Mouse (Mus musculus): ENCODE results near the gene Prkn.
A peak's percentile ranks its signal among the peaks of the same experiment; 100 is the strongest.
"Not testable (repeated sequence)": the region's sequence is repeated elsewhere in the genome, so short reads cannot be mapped to it uniquely, and the experiment has no call there.

Prkn gene

DNA sequence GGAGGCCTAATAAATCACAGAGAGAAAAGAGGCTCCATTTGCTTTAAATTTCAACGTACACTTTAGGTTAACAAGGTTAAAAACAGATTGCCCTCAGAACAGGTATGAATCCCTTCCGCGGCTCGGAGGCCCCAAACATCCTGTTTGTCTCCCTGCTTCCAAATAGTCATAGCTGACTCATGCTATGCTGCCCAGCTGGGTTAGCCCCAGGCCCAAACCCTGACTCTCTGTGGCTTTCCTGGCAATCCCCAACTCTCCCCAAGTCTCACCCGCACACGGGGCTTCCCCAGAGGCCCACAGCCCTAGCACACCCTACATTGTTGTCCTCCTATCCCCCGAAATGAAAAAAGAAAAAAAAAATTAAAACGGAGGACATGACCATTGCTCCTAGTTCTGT is 1110.0 kb downstream of the Prkn start:
- DNase-seq, result no peak

DNA sequence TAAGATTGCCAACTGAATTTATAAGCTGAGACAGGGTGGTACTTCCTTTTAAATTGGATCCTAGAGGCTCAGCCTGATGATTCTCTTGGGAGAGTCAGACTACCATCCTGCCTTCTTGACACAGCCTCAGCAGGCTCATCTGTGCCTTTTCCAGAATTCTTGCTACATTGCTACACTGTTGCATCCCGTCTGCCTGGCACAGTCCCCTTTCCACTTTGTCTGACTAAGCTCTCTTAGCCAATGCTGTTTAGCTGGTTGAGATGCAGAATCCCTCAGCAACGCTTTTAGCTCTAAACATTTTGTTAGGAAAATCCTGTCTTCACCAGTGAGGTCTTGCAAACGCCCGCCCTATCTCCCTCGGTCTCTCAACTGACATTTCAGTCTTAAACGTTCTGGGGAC is 1115.1 kb downstream of the Prkn start:
- DNase-seq, result no peak

DNA sequence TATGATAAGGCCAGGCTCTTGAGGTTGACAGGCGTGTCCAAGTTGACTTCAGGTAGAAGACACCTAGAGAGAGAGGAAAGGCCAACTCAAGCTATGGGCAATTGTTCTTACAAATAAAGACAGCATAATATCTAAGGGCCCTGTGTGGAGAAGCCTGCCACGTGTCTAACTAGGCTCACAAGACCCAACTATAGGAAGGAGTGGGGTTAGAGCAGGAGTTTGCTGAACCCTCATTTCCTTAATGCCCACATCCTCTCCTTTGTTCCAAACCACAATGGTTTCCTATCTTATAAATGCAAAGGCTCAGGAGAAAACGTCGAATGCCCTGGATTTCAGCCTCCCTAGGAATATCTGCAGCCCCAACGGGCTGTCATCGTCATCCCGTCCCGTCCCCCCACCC is 1120.3 kb downstream of the Prkn start:
- DNase-seq, result no peak

DNA sequence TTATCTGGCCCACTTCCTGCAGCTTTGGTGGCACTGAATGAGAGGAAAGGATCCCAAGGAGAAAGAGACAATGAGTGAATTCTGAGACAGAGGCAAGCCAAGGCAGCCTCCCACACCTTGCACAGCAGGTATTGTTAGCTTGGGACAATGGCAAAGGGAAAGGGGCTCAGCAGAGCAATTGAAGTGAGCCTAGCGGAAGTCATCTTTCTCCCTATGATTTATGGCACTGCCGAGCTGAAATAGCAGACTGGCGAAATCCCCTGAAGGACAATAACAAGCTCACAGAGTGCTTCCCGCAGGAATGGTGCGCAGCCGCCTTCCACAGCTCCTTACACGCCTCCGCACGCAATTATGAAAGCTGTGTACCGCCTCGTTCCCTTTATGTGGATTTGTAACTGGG is 1122.6 kb downstream of the Prkn start:
- no peak for DNase-seq

DNA sequence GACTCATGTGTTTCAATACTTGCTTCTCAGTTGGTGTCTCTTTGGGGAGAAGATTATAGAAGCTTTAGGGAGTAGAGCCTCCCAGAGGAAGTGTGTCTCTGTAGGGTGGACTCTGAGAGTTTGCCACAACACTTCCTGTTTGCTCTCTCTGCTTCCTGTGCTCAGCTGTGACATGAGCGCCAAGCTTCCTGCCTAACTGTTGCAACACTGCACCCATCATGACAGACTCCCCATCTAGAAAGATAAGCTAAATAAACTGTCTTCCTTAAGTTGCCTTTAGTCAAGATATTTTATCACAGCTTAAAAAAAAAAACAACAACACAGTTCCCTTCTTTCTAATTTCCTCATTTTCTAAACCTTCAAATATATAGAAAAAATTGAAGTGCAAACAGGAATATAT is 1130.0 kb downstream of the Prkn start:
- DNase-seq, result no peak

DNA sequence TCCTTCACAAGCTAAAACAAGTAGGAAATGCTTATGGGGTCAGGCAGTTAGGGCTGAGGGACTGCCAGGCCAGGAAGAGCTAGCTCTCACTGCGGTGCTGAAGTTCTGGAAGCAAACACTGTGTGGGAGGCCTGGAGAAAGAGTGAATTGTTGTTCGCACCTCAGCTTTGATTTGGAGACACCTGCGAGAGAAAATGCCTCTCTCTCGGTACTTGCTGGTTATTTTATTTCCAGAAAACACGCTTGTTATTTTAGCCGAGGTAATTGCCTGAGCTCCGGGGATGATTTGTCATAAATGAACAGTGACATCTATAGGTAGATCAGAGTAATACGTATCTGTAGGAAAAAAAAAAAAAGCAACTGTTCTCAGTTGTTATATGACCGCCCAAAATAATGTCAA is 1132.4 kb downstream of the Prkn start:
- DNase-seq, result peak; percentile 35

DNA sequence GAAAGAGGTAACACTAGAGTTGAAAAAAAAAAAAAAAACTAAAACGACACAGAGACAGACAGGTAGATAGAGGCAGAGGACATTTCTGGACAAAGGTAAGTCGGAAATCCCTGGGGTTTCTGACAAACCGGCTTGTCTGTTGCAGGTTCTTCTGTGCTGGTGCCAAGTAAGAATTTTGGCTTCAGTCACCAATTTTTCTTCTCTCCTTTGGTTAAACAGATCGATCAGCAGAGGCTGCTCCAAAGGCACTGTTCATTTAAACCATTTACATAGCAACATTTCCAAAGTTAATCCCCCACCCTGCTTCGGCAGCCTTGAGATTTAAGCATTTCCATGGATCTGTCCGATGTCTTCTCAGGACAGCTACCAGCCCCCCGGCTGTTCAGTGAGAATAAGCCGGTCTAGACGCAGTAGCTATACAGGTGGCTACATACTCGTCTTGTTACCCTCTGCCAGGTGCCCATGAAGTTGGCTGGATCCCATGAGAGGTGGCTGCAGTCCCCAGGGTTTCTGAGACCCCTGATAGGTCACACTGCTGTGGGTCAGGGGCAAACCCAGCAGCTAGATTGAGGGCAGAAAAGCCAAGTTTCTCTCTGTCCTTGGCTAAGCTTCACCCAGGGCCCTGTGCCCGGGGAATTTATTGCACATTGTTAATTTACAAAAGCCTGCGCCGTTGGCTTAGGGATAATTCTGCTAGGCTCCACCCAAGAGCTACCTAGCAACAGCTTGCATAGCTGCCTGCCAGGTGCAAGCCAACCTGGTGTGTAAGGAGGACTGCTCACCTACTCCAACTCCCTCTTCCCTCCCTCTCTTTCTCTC is 1133.0 kb downstream of the Prkn start:
- DNase-seq, result peak; percentile 40

DNA sequence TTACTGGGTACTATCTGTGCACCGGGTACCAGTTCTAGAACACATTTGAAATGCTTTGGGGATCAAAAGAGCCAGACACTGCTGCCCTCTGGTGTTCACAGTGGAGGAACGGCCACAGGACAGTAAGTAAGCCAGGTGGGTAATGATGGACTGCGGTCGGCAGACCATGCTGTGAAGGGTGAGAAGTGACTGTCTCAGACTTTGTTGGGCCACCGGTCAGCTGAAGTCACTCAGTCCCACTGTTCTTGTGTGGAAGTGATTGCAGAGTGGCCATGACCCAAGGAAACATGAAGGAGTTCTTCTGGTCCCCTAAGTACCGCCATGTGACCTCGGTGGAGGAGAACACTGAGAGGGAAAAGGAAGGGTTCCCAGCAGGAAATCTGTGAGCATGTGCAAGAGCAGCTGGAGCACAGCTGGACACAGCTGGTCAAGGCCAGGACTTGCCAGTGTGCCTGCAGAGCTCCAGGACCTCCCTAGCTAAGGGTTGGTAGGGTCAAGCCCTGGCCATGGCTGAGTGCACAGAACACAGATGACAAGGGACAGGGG is 1135.0 kb downstream of the Prkn start:
- DNase-seq, result peak; percentile 70

DNA sequence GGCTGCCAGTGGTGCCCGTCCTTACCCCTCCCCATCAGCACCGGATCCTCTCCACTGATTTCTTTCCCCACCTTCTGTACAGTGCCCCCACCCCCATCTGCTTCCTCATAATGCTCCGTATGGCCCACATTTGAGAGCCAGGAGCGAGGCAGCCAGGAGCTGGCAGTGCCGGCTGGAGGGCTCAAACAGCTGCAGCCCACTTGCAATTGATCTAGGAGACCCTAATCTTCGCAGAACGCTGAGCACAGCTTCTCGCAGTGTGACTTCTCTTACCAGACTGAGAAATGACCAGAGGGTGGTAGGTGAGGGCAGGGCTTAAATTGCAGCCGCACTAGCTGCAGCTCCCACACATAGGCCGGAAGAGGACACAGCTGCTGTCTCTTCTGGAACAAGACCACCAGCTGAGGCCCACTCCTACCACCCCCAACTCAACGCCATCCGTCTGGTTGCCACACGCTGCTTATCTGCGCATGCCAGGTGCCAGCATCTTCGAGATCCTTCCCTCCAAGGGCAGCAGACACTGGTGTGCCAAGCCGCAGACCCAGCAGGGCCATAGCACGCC is 1138.2 kb downstream of the Prkn start:
- DNase-seq, result peak; percentile 23

DNA sequence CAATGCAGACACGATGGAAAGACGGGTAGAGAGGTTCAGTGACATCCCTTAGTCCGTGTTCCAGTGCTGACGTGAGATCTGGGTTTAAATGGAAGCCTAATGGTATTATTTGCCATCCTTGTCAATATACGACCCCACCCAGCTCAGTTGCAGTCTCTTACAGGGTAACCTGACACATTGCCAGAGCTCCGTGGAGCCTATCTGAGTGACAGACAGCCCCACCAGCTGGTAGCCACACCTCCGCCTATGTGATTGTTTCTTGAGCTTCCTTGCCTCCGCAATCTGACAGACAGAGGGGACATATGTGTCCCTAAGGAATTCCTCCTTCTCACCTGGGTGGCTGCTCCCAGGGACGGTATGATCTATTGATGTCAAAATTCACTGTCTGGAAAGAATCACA is 1141.5 kb downstream of the Prkn start:
- DNase-seq, result no peak

DNA sequence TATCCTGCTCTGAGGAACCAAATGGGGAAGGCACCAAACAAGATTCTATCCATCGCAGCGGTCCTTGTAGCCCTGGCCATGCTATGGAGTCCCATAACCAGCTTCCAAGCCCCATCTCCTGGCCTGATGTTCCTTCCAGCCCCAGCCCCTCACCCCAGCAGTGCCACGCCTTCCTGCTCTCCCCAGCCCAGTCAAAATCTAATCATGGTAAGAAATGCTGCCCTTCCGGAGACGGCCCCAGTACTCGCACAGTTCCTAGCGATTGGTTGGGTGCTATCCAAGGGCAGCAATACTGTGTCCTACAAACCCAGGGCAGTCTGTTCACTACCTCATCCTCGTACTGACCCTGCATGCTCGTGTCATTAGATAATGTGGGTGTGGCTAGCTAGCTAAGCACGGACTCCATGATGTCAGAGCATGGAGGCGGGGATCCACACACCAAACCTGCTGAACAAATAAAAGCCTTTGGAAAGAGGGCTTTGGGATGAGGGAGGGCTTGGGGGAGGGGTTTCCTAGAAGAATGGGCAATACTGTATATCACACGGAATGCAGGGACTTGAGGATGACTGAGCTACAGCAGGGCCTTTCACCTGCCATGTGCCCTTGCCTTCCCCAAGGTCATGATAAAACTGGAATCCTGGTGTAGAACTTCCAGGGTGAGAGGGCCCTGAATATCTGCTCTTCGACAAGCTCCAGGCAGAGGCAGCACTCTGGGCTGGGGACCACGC is 1148.1 kb downstream of the Prkn start:
- DNase-seq, result no peak

DNA sequence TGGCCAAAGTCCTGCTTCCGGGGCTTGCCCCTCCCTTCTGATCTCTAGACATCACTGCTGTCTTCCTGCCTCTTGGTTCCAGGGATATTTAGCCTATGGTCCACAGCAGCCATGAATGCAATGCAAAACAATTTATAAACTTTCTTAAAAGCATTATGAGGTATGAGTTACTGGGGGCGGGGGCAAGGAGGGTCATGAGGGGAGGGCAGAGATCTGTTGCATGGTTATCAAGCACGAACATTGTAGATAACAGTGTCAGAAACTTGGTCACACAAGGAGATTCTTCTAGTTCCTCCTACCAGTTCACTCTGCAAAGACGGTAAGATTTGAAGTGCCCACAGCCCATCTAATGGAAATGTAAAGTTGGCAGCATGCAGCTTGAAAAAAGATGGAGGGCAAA is 1149.1 kb downstream of the Prkn start:
- DNase-seq, result no peak

DNA sequence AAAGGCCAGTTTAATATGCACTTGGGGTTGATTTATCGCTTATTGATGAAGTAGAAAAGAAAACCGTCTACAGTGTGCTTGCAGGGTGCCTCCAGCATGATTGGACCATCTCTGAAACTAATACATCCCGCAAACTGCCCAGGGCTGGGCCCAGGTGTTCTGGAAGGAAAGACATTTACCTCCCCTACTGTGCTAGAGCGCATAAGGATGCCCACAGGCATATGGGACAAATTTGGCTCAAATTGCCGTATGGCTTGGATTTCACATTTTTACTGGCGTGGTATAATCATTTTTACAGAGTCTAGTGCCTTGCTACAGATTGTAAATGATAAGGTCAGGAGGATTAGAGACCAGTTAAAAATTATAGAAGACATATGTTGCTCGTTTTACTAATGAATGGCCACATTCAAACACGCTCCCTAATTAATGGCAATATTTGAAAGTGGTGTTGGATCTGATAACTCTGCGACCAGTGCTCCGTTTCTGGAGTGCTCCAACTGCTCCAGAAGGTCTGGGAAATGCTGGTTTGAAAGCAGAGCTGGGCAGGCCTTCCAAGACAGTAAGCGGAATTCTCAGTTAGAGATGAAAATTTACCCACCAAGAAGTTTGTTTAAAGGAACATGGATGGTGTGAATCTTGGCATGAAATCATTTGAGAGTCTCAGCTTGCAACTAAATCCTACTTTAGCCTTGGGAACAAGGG is 1150.4 kb downstream of the Prkn start:
- no peak for DNase-seq

DNA sequence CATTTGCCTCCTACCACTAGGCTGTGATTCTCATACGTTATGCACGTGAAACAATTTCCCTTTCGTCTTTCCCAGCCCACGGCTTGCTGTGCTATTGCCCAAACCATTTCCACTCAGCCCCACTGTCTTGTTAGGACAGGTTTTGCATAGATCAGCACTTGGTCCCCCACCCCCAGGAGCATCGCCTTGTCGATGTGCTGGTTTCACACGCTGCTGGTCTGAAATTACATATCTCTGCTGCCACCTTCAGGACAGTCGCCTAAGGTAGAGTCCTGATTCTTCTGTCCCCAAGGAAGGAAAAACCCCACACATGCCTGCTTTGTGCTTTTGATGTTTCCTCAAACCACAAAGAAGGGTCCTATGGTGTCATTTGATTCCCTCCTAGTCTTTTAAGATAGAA is 1153.1 kb downstream of the Prkn start:
- DNase-seq, result peak; percentile 39

DNA sequence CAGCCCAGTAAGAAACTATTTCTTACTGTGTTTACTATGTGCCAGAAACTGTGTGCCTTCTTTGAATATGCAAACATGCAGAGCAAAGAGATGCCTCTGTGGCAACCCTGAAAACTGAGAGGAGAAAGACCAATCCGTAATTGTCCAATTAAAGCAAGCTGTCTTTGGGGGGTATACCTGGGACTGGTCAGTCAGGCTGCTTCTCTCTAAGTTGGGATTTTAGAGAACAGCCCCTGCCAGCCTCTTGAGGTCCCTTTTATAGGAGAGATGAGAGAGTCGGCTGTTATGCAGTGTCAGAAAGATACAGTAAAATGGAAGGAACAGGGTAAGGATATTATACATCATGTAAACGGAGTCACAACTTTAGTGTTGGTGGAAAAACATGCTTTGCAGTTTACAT is 1154.1 kb downstream of the Prkn start:
- DNase-seq, result no peak

DNA sequence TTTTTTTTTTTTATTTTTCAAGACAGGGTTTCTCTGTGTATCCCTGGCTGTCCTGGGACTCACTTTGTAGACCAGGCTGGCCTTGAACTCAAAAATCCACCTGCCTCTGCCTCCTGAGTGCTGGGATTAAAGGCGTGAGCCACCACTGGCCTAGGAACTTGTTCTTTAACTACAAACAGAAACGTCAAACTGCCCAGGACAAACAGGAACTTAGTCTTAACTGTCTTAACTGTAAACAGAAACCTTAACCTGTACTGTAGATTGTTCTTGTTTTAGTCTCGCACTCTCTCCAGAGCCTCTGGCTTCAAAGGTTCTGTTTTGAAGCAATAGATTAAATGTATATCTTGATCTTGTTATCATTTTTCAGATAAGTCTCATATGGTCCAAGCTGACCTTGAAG is 1154.6 kb downstream of the Prkn start:
- not testable (repeated sequence) for DNase-seq

DNA sequence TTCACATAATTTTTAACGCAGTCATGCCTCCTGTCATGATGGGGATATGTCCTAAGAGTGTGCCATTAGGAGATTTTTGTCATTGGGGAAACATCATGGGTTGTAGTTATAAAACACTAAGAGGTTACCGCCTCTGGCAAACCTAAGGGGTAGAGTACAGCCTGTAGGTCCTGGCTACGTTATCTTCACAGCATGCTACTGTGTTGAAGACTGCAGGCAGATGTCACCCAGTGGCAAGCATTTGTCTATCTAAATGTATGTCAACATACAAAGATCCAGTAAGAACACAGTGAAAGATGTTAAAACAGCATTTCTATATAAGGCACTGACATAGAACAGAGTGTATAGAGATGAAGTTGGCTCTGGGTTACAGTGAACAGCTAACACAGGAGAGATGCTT is 1155.3 kb downstream of the Prkn start:
- no peak for DNase-seq

DNA sequence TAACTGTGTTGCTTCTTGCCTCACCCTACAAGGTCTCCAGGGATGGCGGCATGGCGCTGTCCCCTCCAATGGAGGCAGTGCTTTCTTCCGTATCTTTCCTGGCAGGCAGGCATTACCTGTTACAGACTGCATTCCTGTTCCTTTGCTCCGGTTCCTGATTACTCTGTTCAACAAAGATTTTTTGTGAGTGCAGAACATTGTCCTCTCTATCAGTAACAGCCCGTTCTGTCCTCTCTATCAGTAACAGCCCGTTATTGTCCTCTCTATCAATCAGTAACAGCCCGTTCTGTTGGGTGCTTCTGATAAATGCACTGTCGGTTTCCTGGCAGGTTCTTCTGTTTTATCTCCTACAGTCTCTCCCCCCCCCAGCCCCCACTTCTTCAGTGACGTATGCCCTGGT is 1156.1 kb downstream of the Prkn start:
- no peak for DNase-seq

DNA sequence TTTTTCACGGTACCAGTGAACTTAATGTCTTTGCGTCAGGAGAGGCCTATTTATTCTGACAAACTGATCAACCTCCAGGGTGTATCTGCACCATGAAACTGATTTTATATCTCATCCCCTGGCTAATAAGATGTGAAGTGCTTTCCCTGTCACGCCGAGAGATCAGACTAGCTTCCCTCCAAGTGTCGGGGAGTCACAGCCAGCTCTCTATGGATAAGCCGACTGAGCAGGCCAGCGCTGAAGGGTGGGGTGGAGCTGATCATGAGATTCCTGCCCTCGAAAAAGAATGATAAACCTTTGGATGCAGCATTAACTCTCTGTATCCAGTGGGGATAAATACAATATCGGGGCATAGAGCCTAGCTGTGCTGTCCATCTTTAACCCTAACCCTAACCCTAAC is 1160.1 kb downstream of the Prkn start:
- DNase-seq, result no peak

DNA sequence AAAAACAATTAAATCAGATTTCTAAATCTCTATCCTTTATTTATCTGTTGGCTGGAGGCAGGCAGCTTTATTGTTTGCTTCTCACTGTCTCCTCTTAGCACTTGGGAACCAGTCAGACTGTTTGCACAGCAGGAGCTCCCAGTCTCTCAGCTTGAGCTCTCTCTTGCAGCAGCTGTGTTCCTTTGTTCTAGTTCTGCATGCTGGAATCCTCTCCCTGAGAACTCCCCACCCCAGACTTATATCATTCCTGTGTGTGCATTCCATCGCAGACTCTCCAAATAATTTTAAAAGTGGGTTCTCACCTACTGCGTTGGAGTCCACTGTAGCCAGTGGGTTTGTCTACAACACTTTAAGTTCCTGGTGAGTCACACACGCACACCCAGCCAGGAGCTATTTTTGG is 1181.1 kb downstream of the Prkn start:
- DNase-seq, result no peak

DNA sequence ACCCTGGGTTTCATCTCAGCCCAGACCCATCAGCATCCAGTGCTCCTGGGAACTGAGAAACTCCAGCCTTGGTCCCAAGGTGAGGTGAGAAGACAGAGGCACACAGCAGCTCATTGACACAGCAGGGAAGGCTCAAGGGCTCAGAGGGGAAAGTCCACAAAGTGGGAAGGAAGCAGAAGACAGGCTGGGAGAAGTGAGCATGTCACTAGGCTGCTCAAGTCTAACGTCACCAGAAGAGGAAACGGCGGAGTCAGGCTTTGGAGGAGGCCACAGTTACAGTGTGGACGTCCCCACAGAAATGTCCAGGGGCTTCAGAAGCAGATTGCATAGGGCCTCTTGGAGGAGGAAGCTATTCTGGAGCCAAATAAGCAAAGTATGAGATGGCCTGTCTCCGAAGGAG is 1189.2 kb downstream of the Prkn start:
- DNase-seq, result no peak

DNA sequence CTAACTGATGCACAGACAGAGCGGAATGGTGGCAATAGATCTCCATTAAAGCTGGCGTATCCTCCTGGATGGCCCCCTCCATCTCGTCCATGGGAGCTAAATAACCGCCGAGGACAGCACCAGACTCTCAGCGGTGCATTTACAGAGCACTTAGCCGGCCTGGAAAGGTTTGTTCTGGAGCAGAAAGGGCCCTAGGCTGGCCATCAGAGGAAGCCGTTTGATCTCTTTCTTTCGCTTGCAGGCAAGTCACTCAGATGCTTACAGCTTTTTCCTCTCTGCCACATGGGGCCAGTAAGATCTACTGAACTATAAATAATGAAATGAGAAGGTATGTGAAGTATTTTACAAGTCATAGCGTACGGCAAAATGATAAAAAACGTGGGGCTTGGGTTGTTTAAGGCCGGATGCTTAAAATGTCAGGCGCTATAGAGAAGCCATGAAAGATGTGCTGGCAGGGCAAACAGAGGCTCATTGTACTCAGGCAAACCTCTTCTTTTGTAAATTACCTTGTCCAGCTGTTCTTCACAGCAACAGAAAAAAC is 1189.8 kb downstream of the Prkn start:
- DNase-seq, result no peak

DNA sequence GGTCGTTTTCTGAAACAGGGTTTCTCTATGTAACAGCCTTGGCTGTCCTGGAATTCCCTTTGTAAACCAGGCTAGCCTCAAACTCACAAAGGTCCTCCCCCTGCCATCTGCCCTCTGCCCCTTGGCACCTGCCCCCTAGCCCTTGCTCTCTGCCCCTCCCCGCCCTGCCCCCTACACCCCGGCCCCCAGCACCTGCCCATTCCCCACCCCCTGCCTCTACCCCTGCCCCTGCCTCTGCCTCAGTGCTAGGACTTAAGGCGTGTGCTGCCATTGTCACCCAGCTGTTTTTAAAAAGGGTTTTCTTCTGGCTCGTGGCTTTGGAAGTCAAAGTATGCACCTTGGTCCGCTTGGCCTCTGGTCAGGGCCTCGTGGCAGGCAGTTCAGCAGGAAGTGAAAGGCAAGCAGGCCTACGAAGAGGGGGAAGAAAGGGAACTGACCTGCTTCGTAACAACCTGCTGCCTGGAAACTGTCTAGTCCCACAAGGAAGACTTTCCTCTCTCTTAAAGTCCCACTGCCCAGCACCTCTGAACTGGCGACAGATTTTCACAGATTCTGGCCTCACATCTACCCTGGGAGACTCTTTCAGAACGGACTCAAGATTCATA is 1190.5 kb downstream of the Prkn start:
- no peak for DNase-seq

All from cerebellum, adult 11 months (tissue).